Comparison of ENCODE assay signal across 7 mouse cellular contexts in genomic region chr11:120237166-120238131, GRCm38 (mm10). TPM values are rescaled to one million over a fixed set of nuclear protein-coding genes. Genes with fewer than 3 reads are reported as not detected.
DNase-seq lines count a peak whose midpoint lies in the region; ATAC-seq and TF ChIP-seq lines count a peak whose summit lies in the region.

No protein-coding gene starts in this region.

- ATAC-seq in heart, embryonic 14.5 days (ENCODE audit: insufficient number of reproducible peaks, insufficient read depth, low FRiP score, low read depth) = no peak
- ATAC-seq in kidney, postnatal 0 days (replicated peaks; ENCODE audit: low FRiP score, low read depth) = no peak

- H3K9me3 ChIP-seq in ES-Bruce4 (replicated peaks; ENCODE audit: control insufficient read depth, insufficient read depth, low read length, poor library complexity, severe bottlenecking) = no peaks in the 10 kb centered on the region
- H3K9me3 ChIP-seq in heart, embryonic 14.5 days (ENCODE audit: control insufficient read depth, low read length) = no peaks in the 10 kb centered on the region
- H3K9me3 ChIP-seq in kidney, postnatal 0 days (replicated peaks; ENCODE audit: low read length) = no peaks in the 10 kb centered on the region

- TF ChIP-seq EP300 in ES-Bruce4 (IDR thresholded peaks at IDR 0.05; ENCODE audit: insufficient read depth, low read depth, low read length) = no peak

- peak overlapping the region; percentile 54 for H3K4me3 ChIP-seq in ES-Bruce4 (ENCODE audit: low read depth, low read length)
- H3K4me3 ChIP-seq in heart, embryonic 14.5 days (ENCODE audit: control insufficient read depth in 1 of 2, insufficient read depth in 1 of 2, low read depth in 1 of 2, low read length in 2 of 2) = peak overlapping the region; percentile 83 to 93
- peak overlapping the region; percentile 94 for H3K4me3 ChIP-seq in kidney, postnatal 0 days (replicated peaks; ENCODE audit: low read depth, low read length)
- peak overlapping the region; percentile 36 for H3K4me3 ChIP-seq in macrophage (ENCODE audit: inconsistent target)

- DNase-seq in 3T3-L1 (ENCODE audit: low read depth, low spot score) = peak; percentile 49
- peak; percentile 67 for DNase-seq in embryo, embryonic 10 days (ENCODE audit: low spot score)
- DNase-seq in kidney, postnatal 0 days (ENCODE audit: low spot score) = peak; percentile 64
- DNase-seq in spleen, postnatal 10 days (ENCODE audit: low spot score in 2 of 2) = peak; percentile 40 to 58

- H3K4me2 ChIP-seq in heart, embryonic 14.5 days (ENCODE audit: low read length) = peak overlapping the region; percentile 99
- H3K4me2 ChIP-seq in kidney, postnatal 0 days (ENCODE audit: low read length) = peak overlapping the region; percentile 100

- H3K36me3 ChIP-seq in ES-Bruce4 (ENCODE audit: control insufficient read depth, insufficient read depth, low read length, poor library complexity, severe bottlenecking) (no peaks in the 10 kb centered on the region), macrophage (ENCODE audit: inconsistent target) (no peaks in the 10 kb centered on the region)
- H3K36me3 ChIP-seq in heart, embryonic 14.5 days (ENCODE audit: control insufficient read depth, insufficient read depth, low read length) = no peaks in the 10 kb centered on the region
- no peaks in the 10 kb centered on the region for H3K36me3 ChIP-seq in kidney, postnatal 0 days (ENCODE audit: insufficient read depth, low read length)

- peaks cover 16% of the 10 kb centered on the region for H3K27me3 ChIP-seq in ES-Bruce4 (ENCODE audit: control insufficient read depth, insufficient read depth, low read length, poor library complexity, severe bottlenecking)
- no peaks in the 10 kb centered on the region for H3K27me3 ChIP-seq in heart, embryonic 14.5 days (ENCODE audit: control insufficient read depth, insufficient read depth, low read length)
- no peaks in the 10 kb centered on the region for H3K27me3 ChIP-seq in kidney, postnatal 0 days (ENCODE audit: insufficient read depth, low read length)

- H3K9ac ChIP-seq in ES-Bruce4 (ENCODE audit: low read depth, poor library complexity, severe bottlenecking) = peak overlapping the region; percentile 75
- H3K9ac ChIP-seq in heart, embryonic 14.5 days (ENCODE audit: low read length) = peak overlapping the region; percentile 100
- H3K9ac ChIP-seq in kidney, postnatal 0 days (ENCODE audit: low read depth, low read length) = peak overlapping the region; percentile 93

- TF ChIP-seq POLR2A in ES-Bruce4 (IDR thresholded peaks at IDR 0.05; ENCODE audit: insufficient read depth, low read length) = no peak

- H3K79me2 ChIP-seq in macrophage (ENCODE audit: inconsistent target) = peaks cover 17% of the 10 kb centered on the region

- 1% methylated on average over 89 of the region's 89 CpGs for WGBS in heart, embryonic 14.5 days
- WGBS in kidney, postnatal 0 days = under 1% methylated on average over 87 of the region's 89 CpGs
- WGBS in macrophage (ENCODE audit: missing documents) = 1% methylated on average over 89 of the region's 89 CpGs

- TF ChIP-seq CTCF in ES-Bruce4 (IDR thresholded peaks at IDR 0.05; ENCODE audit: low read depth, low read length) = no peak
- no peak for TF ChIP-seq CTCF in kidney, postnatal 0 days (IDR thresholded peaks at IDR 0.05; ENCODE audit: low read depth)

- no peak overlapping the region for H3K27ac ChIP-seq in ES-Bruce4 (ENCODE audit: insufficient read depth, low read length)
- peak overlapping the region; percentile 71 to 92 for H3K27ac ChIP-seq in heart, embryonic 14.5 days (replicated peaks in 1 of 2; ENCODE audit: control insufficient read depth in 1 of 2, insufficient read depth in 1 of 2, low read depth in 2 of 2, low read length in 2 of 2)
- H3K27ac ChIP-seq in kidney, postnatal 0 days = peak overlapping the region; percentile 91
- peak overlapping the region; percentile 44 for H3K27ac ChIP-seq in macrophage

- peaks cover 6% of the 10 kb centered on the region for H3K4me1 ChIP-seq in ES-Bruce4 (ENCODE audit: control insufficient read depth, insufficient read depth, low read length)
- H3K4me1 ChIP-seq in heart, embryonic 14.5 days (ENCODE audit: control insufficient read depth in 2 of 2, insufficient read depth in 2 of 2, low read length in 2 of 2) = peaks cover 27 to 45% of the 10 kb centered on the region in 2 experiments
- H3K4me1 ChIP-seq in kidney, postnatal 0 days (replicated peaks; ENCODE audit: insufficient read depth, low read length) = peaks cover 41% of the 10 kb centered on the region

RNA-seq across cellular contexts. Expression of gene Bahcc1, which starts 4.7 kb away (rescaled TPM):
- polyA plus RNA-seq in ES-Bruce4 (2011; ENCODE audit: insufficient read depth, insufficient read length, low read depth, missing spikeins) (21.2 and 21.6 TPM in 2 replicates), macrophage (2018) (2.2 to 3.5 TPM (median 3.0 TPM) in 3 replicates)
- polyA plus RNA-seq in heart, embryonic 14.5 days (2014; fragmentation: Nextera tagmentation; extraction: Ambion mirVana) = 8.8 and 9.1 TPM in 2 replicates
- 8.2 and 8.6 TPM in 2 replicates for polyA plus RNA-seq in kidney, postnatal 0 days (2015; fragmentation: Nextera tagmentation; extraction: Ambion mirVana)
- 10 to 100 TPM in 7 of 26 experiments, 1 to 10 TPM in 19; 1.6 to 13.2 (median 8.4) TPM for total RNA-seq in macrophage (2018; cell fraction: chromatin; rRNA removed)
- 1 to 10 TPM; 1.4 to 5.9 (median 4.0) TPM for total RNA-seq in macrophage (2018; cell fraction: cytosol; rRNA removed)
- total RNA-seq in macrophage (2018; cell fraction: nucleus; rRNA removed) = 10 to 100 TPM in 5 of 26 experiments, 1 to 10 TPM in 21; 2.6 to 14.8 (median 8.3) TPM

Comparison
In these comparisons a context has a peak if more than half of its experiments do, and no peak if none do; other contexts are left out.
1. H3K4me3 ChIP-seq: peak in every context shown above with its lines; median percentile 94 in kidney, postnatal 0 days; 88 in heart, embryonic 14.5 days; 54 in ES-Bruce4; 36 in macrophage.